Mouse (Mus musculus): Measurements from ENCODE around the gene Tyw1.

- TF ChIP-seq POLR2A (IDR thresholded peaks at IDR 0.05; ENCODE audit: insufficient read depth, low read depth, low read length) (no peak), CTCF (IDR thresholded peaks at IDR 0.05) (no peak)
Measured at GRCm38 (mm10) chr5:130294598-130294997, 39.2 kb downstream of the Tyw1 start.
